Mouse (Mus musculus): ENCODE data around the gene Plin4.

GRCm38 (mm10) chr17:56131136-56131535 is 21.5 kb upstream of the Plin4 start:
- TF ChIP-seq POLR2A (IDR thresholded peaks at IDR 0.05; ENCODE audit: low read depth, low read length) (no peak), MXI1 (IDR thresholded peaks at IDR 0.05; ENCODE audit: low read depth, low read length) (no peak), ZC3H11A (IDR thresholded peaks at IDR 0.05; ENCODE audit: low read depth, low read length) (no peak), USF2 (conservative IDR thresholded peaks at IDR 0.05; ENCODE audit: low read depth, low read length) (no peak), CTCF (conservative IDR thresholded peaks at IDR 0.05 in 1 of 2, IDR thresholded peaks at IDR 0.05 in 1 of 2; ENCODE audit: low read depth in 2 of 2, low read length in 2 of 2) (no peak), MAX (IDR thresholded peaks at IDR 0.05; ENCODE audit: low read length) (no peak), TBP (conservative IDR thresholded peaks at IDR 0.05; ENCODE audit: low read depth, low read length) (no peak), ETS1 (conservative IDR thresholded peaks at IDR 0.05; ENCODE audit: low read depth, low read length) (no peak), ZKSCAN1 (IDR thresholded peaks at IDR 0.05; ENCODE audit: borderline replicate concordance, low read depth, low read length) (no peak), GABPA (IDR thresholded peaks at IDR 0.05; ENCODE audit: insufficient replicate concordance, low read depth, low read length) (no peak)
